Mouse (Mus musculus) midbrain, postnatal 0 days (tissue): Measurements from ENCODE around the gene Tes3-ps. TPM values are rescaled to one million over a fixed set of nuclear protein-coding genes. Genes with fewer than 3 reads are reported as not detected.

Experiments
- ATAC-seq: fragments of 200-750 bp; cut with Nextera tagmentation; 2 replicates; pipeline ENCODE4 v1.8.0; 2017; ENCODE audit warnings: moderate number of reproducible peaks, mild to moderate bottlenecking, moderate TSS enrichment, moderate library complexity; ENCODE audit not compliant: low FRiP score
- DNase-seq: peaks from one replicate; pipeline ENCODE4 v3.0.0-alpha.2; 2015; ENCODE audit warnings: low spot score
- H3K27ac ChIP-seq: fragments of 300-500 bp; sonication (generic); 2 replicates; pipeline ENCODE4 v1.5.1; 2014; ENCODE audit warnings: low read depth, mild to moderate bottlenecking, low read length, mixed read lengths
- H3K27me3 ChIP-seq: fragments of 300-500 bp; sonication (generic); 2 replicates; pipeline ENCODE4 v1.6.1; 2014; ENCODE audit warnings: low read length, control low read depth, mixed read lengths; ENCODE audit not compliant: insufficient read depth
- H3K36me3 ChIP-seq: fragments of 300-500 bp; sonication (generic); 2 replicates; pipeline ENCODE4 v1.6.1; 2014; ENCODE audit warnings: low read length, control low read depth, mixed read lengths; ENCODE audit not compliant: insufficient read depth
- H3K4me1 ChIP-seq: fragments of 300-500 bp; sonication (generic); 2 replicates; pipeline ENCODE4 v1.6.1; 2014; ENCODE audit warnings: mild to moderate bottlenecking, control low read depth, antibody characterized with exemption, low read length, mixed read lengths; ENCODE audit not compliant: insufficient read depth
- H3K4me2 ChIP-seq: fragments of 300-500 bp; sonication (generic); 2 replicates; pipeline ENCODE4 v1.6.1; 2014; ENCODE audit warnings: low read depth, mild to moderate bottlenecking, low read length, mixed read lengths; ENCODE audit not compliant: poor library complexity, severe bottlenecking
- H3K4me3 ChIP-seq: fragments of 300-500 bp; sonication (generic); 2 replicates; pipeline ENCODE4 v1.5.1; 2014; ENCODE audit warnings: low read depth, mild to moderate bottlenecking, low read length, moderate library complexity
- H3K9ac ChIP-seq: fragments of 300-500 bp; sonication (generic); replicated peaks from 2 replicates; pipeline ENCODE4 v1.6.1; 2014; ENCODE audit warnings: mild to moderate bottlenecking, low read length, moderate library complexity, mixed read lengths; ENCODE audit not compliant: poor library complexity, severe bottlenecking
- H3K9me3 ChIP-seq: fragments of 300-500 bp; sonication (generic); 2 replicates; pipeline ENCODE4 v1.6.1; 2016; ENCODE audit warnings: low read length, control low read depth
- CTCF ChIP-seq: IDR thresholded peaks from 2 replicates; pipeline ENCODE4 v1.5.1; 2016; ENCODE audit warnings: antibody characterized with exemption, mild to moderate bottlenecking
- WGBS: fragments of 180-500 bp; shearing (Covaris S2); extraction: QIAGEN DNeasy Blood & Tissue Kit; methylation state at CpG from one replicate; pipeline ENCODE4 v1.1.7; 2014; 5-methylcytosine and 5-hydroxymethylcytosine counted together
- polyA plus RNA-seq: library from polyadenylated mRNA; unstranded; fragments of >200 nt; fragmentation: Nextera tagmentation; extraction: Ambion mirVana; gene quantifications from 2 replicates; pipeline ENCODE4 v1.2.1, GENCODE M21; 2015
- total RNA-seq: library from RNA; depleted of rRNA; stranded (reverse); fragments of >200 nt; gene quantifications from 2 replicates; pipeline ENCODE4 v1.2.3, GENCODE M21; 2014

Gene Tes3-ps
- total and polyA plus RNA-seq, 2 experiments from 2014 or later: 0.38 to 0.70 TPM

- Histone ChIP-seq H3K4me3 (no peak overlapping the region), H3K27ac (no peak overlapping the region), H3K9me3 (no peaks in the 10 kb centered on the region), H3K4me1 (no peaks in the 10 kb centered on the region), H3K9ac (no peak overlapping the region), H3K27me3 (no peaks in the 10 kb centered on the region), H3K4me2 (no peak overlapping the region), H3K36me3 (no peaks in the 10 kb centered on the region)
- no peak for TF ChIP-seq CTCF
- ATAC-seq (no peak), DNase-seq (no peak)
- 80% methylated on average over 4 of the region's 4 CpGs for WGBS
Observed at GRCm38 (mm10) chr13:49479399-49479798, 13.7 kb upstream of the Tes3-ps start.

DNA sequence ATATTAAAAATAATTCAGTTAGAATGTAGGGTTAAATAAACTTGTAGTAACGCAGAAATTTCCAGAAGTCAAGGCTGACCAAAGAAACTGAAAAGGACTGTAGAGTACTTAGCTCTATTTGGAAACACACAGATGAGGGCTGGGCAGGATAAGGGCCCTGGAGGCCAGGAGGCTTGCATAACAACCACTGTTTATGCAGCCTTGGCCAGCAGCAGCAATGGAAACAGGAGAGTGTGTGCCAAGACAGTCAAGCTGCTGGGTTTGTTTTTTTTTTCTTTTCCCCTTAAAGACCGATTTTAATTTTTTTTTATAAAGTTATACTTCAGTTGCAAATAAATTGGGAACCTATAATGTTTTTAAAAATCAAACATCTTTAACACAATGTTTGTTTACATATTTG is 13.1 kb upstream of the Tes3-ps start:
- DNase-seq (peak; percentile 68), ATAC-seq (no peak)
- H3K36me3 ChIP-seq: no peaks in the 10 kb centered on the region
- H3K9me3 ChIP-seq: no peaks in the 10 kb centered on the region
- H3K27me3 ChIP-seq: no peaks in the 10 kb centered on the region
- no peak for TF ChIP-seq CTCF
- H3K9ac ChIP-seq: no peak overlapping the region
- H3K4me2 ChIP-seq: no peak overlapping the region
- H3K27ac ChIP-seq: no peak overlapping the region
- no peaks in the 10 kb centered on the region for H3K4me1 ChIP-seq
- no peak overlapping the region for H3K4me3 ChIP-seq
- WGBS: 72% methylated on average over 2 of the region's 2 CpGs

DNA sequence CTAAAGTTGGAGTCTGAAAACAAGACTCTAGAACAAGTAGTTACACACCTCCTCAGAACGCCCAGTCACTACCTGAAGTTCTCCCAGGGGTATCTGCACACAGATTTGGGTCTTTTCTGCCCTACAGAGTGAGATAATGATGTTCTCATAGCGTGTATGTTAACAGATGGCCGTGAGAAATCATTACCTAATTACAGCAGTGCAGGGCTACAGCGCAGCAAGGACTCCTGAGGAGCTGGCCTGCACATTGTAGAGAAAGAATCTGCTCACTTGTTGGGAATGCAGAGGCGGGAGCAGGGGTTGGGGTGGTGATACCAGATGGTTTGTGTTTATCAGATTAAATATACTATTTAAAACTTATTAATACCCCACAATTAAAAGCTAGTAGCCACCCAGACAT is 12.6 kb upstream of the Tes3-ps start:
- Histone ChIP-seq H3K9me3 (no peaks in the 10 kb centered on the region), H3K4me1 (no peaks in the 10 kb centered on the region), H3K4me3 (no peak overlapping the region), H3K27me3 (no peaks in the 10 kb centered on the region), H3K27ac (no peak overlapping the region), H3K9ac (no peak overlapping the region), H3K36me3 (no peaks in the 10 kb centered on the region), H3K4me2 (no peak overlapping the region)
- ATAC-seq (no peak), DNase-seq (peak; percentile 58)
- 67% methylated on average over 5 of the region's 5 CpGs for WGBS
- no peak for TF ChIP-seq CTCF

DNA sequence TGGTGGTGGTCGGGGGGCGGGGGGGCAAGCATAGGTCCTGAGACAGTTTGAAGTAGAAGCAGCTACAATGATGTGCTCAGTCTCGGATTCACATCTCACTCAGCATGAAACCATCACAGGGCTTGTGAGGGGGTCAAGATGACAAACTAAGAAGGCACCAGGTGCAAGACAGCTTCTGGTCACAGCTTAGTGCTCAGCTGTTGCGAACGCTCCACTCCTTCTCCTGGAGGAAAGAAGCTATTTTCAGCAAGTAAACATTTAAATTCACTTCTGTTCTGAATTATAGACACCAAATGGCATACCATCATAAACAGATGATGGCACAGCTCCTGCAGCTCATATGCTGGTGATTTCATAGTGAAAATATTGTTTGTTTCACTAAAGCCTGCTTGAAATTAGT is 7.7 kb upstream of the Tes3-ps start:
- Histone ChIP-seq H3K4me2 (no peak overlapping the region), H3K9me3 (no peaks in the 10 kb centered on the region), H3K27me3 (no peaks in the 10 kb centered on the region), H3K27ac (no peak overlapping the region), H3K36me3 (no peaks in the 10 kb centered on the region), H3K9ac (no peak overlapping the region), H3K4me3 (no peak overlapping the region), H3K4me1 (no peaks in the 10 kb centered on the region)
- TF ChIP-seq CTCF: no peak
- whole genome bisulfite sequencing: 88% methylated on average over 5 of the region's 5 CpGs
- no peak for ATAC-seq
- DNase-seq: no peak

DNA sequence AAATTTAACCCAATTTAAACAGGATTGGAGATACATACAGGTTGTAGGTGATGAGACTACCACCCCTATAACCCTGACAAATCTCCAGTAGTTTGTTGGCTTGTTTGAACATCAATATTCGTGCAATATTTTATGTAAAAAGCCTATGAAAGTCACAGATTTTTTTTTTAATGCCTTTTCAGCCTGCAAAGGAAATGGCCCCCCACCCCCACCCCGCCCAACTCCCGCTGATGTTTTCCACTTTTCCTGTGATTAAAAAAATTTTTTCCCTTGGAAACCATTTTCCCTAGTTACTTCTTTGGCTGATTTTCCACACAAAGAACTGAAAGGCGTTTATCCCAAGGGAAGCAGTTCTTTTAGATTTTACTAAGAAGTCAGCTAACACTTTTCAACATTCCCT is 11.4 kb downstream of the Tes3-ps start, which contains the start of gene Ecm2:
Gene Ecm2 (plus strand): TSS at position 301 of the 400 bp plus-strand sequence.
- Histone ChIP-seq H3K4me1 (no peaks in the 10 kb centered on the region), H3K4me3 (no peak within 1 kb of the TSS), H3K9ac (no peak within 1 kb of the TSS), H3K27ac (no peak within 1 kb of the TSS), H3K36me3 (no peaks in the 10 kb centered on the region), H3K9me3 (no peaks in the 10 kb centered on the region), H3K4me2 (no peak within 1 kb of the TSS), H3K27me3 (no peaks in the 10 kb centered on the region)
- ATAC-seq (no peak), DNase-seq (no peak)
- WGBS: 14% methylated on average over 4 of the region's 4 CpGs
- no peak for TF ChIP-seq CTCF

DNA sequence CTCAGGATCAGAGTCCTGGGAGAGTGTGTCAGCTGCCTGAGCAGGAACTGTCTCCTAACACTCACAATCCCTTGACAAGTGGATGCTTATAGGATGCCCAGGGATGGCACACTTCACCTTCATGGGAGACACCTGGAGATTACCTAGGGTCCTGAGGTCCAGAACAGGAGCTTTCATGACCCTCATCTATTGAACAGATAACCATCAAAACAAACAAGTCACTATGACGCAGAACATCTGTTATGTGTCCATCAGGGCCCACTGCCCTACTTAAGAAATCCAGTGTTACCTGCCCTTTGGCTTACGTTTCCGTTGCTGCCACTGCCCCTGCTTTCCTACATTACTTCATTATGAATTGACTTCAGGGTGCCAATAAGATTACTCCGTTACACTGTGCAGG is 12.7 kb downstream of the Tes3-ps start:
- H3K9ac ChIP-seq: no peak overlapping the region
- no peak for DNase-seq
- no peak for ATAC-seq

More for the DNA sequence above, 12.7 kb downstream of the Tes3-ps start:
- 84% methylated on average over 4 of the region's 4 CpGs for WGBS
- TF ChIP-seq CTCF: no peak
- H3K9me3 ChIP-seq: no peaks in the 10 kb centered on the region
- H3K4me2 ChIP-seq: no peak overlapping the region
- no peak overlapping the region for H3K27ac ChIP-seq
- no peaks in the 10 kb centered on the region for H3K36me3 ChIP-seq
- no peaks in the 10 kb centered on the region for H3K27me3 ChIP-seq
- no peaks in the 10 kb centered on the region for H3K4me1 ChIP-seq
- no peak overlapping the region for H3K4me3 ChIP-seq
